Mouse (Mus musculus): ENCODE measurements around the gene Smarcd2.

The Smarcd2 gene

DNA sequence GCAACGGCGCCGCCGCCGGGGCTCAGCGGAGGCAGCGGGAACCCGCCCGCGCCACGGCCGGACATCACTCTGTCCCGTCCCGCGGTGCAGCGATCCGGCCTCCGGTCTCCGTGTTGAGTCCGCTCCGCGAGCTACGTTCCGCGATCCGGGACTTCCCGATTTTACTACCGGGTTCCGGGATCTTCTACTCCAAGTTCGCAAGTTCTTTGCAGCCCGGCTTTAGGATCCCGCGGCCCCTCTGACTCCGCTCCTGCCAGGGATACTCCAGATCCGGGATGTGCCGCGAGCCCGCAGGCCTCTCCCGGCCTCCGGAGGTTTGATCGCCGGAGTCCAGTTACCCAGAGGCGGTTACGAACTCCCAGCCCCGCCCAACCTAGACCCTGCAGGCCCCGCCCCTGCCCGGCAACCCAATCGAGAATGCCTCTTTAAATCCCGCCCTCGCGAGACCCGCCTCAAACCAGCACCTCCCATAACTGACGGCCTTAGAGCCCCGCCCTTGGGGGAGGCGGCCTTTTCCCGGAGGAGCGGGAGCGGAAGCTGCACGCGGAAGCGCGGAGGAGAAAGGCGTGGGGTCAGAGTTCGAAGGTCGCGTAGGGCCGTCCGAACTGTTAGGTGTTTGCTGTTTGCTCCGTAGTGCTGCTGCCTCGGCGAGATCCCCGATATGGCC is at the start of gene Smarcd2:
Gene Smarcd2 (minus strand): TSS at position 329 of the 667 bp plus-strand sequence.
- DNase-seq (ENCODE audit: extremely low spot score): peak; percentile 100

DNA sequence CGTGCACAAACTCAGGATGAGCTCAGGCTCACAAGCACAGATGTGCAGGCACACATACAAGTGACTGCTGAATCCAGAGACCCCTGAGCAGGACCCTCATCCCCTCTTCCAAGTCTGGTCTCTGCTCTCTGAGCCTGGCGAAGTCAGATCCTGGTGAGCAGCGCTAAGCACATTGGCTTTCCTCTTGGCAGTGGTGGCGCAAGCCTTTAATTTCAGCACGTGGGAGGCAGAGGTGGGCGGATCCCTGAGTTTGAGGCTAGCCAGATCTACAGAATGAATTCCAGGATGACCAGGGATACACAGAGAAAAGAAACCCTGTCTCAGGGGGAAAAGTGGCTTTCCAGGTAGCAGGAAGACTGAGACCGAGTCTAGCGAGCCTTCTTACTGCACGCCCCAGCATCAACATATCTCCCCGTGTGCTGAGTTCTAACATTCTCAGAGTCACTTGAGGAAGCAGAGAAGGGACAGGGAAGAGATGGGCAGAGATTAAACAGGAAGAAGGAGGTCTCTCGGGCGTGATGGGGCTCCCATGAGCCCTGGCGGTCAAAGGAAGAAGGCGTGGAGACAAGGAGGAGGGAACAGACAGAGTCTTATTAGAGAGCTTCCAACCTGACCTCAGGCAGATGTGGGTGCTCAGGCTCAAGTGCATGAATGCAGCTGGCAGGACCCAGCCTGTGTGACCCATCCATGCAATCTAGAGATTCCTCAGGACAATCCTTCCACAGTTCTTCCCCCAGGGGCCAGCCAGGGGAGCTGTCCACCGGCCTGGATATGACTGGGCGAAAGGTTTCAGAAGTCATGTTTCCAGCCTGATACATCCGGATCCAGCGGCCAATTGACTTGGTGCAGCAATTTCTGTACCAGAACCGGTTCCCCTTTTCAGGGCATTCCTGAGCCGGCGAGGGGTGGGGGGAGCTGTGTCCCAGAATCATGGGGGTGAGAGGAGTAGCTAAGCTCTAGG is 45.9 kb upstream of the Smarcd2 start:
- no peak for DNase-seq (ENCODE audit: extremely low spot score)

DNA sequence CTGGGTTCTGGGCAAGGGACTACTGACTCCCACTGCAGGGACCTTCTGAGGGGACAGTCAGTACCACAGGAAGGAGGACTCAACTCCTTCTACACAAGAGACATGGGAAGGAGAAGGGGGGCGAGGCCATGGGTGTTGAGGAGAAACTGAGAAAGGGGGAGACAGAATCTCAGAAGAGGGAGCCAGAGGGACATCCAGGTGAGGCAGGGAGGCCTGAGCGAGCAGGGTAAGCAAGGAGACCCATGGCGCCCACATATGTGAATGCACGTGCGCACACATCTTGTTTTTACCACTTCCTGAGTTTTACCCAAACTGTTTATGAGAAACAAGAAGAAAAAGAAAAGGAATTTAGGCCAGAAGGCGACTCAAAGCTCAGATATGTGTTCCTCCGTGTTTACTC is 45.0 kb upstream of the Smarcd2 start:
- no peak for DNase-seq (ENCODE audit: extremely low spot score)

DNA sequence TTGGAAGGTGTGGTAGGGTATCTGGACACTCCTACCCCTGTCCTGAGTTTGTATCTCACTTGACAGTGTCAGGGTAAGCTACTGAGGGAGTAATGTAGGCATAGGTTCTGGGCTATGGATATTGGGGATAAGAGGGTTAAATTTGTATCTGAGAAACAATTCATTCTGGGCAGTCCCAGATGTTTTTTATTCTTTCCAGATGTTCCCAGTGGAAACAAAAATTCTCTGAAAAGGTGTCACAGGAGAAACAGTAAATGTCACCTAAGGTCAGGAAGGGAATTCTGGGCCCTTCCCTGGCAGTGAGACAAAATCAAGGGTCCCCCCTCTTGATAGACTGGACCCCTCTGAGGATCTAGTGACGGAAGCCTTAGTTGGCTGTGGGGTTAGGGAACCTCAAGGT is 43.6 kb upstream of the Smarcd2 start:
- DNase-seq (ENCODE audit: extremely low spot score): no peak

DNA sequence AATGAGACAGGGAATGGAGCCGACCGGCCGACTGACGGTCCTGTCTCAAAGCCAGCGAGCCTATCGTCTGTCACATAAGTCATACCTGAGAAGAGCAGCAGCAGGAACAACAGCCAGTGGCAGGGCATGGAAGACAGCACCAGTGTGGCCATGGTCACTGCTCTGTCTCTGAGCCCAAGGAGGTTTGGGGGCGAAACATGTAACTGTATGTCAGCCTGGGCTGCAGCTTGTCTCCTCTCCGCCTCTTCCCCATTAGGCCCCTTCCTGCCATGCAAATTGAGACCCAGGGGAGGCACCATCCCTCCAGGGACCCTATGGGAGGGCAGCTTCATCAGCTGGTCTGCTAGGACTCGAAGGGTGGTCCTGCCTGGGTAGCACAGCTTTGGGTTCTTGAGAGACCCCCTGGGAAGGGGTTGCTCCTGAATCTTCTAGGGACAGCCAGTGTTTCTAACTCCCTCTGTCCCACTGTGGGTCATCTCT is 41.6 kb upstream of the Smarcd2 start, which contains the start of gene Cd79b:
Gene Cd79b (minus strand): TSS at position 430 of the 480 bp plus-strand sequence.
- DNase-seq (ENCODE audit: extremely low spot score): no peak

DNA sequence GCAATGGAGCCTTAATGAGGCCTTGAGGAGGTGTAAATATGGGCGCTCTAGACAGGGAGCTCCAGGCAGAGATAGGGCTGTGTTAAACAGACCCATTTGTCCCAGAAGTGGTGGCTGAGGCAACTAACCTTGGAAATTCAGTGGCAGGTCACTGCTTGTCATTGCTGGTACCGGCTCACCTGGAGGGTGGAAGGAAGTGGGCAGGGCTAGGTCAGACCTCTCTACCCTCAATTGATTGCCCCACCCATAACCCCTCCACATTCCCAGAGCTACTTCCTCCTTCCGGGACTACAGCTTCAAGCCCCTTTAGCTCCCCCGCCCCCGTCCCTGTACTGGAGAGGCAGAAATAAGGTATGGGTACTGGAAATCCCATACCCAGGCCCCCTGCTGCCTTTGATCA is 40.8 kb upstream of the Smarcd2 start:
- DNase-seq (ENCODE audit: extremely low spot score): no peak

DNA sequence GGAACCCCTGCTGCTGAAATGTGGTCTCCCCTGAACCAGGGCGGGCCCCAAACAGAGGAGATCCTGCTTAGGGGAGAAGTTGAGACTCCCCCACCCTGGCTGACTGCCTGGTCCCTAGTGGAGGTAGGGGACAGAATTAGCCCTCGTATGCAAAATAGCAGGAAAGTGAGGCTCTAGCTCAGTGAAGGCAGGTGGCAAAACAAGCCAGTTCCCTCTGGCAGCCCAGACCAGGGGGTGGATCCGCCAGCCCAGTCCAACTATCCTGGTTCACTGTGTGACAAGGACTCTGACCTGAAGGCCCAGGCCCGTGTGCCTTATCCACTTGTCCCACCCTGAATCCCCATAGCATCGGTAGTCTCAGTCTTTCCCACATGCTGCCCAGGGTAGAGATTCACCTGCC is 37.4 kb upstream of the Smarcd2 start:
- DNase-seq (ENCODE audit: extremely low spot score): no peak

DNA sequence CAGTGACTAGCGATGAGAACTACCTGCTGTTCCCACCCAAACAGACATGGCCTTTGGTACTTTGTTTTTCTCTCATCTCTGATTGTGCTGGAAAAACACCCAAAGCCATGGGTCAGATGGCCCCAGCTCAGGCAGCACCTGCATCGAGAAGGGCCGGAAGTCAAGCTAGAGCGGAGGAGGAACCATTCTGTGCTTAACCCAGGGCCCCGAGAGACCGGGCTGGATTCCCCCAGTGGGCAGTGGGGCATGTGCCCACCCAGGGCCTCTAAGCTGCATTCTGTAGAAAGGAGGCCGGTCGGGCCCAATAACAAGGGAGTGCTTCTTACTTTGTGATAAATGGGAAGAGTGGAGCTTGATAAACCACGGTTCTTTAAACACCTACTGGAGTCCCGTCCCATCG is 35.4 kb upstream of the Smarcd2 start:
- DNase-seq (ENCODE audit: extremely low spot score): no peak

DNA sequence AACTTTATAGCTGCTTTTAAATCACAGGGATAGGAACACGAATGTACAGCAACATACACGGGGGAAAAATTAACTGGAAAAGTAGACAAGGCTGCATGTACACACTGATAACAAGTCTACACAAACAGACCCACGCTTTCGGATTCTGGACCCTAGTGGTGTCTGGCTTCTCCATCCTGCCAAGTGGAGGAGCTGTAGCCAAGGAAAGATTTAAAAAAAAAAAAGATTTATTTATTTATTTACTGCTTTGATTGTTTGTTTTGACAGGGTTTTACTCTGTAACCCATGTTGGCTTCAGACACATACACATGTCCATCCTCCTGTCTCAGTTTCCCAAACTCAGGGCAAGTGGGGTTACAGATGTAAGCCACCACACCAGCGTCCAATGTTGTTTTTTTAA is 34.7 kb upstream of the Smarcd2 start:
- DNase-seq (ENCODE audit: extremely low spot score): no peak

DNA sequence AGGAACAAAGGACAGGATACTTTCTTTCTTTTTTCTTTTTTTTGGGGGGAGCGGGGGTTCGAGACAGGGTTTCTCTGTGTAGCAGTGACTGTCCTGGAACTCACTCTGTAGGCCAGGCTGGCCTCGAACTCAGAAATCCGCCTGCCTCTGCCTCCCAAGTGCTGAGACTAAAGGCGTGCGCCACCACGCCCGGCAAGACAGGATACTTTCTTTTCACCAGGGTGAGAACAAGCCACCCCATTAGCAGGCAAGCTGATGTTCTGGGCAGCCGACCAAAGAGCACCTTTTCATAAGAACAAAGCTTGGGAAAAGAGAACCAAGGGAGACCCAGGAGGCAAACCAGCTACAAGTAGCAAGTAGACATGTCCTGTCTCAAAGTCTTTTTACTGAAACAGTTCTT is 34.0 kb upstream of the Smarcd2 start:
- no peak for DNase-seq (ENCODE audit: extremely low spot score)

DNA sequence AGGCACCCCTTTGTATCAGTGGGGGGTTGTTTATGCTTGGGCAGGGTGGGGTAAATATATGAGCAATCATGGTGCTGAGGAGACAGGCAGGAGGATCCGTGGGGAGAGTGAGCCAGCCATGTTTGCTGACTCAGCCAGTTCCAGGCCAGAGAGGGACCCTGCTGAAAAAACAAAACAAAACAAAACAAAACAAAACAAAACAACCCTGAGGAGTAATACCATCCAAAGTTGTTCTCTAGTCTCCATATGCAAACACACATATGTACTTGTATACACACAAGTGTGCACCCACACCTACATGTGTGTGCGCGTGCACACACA is 33.3 kb upstream of the Smarcd2 start:
- DNase-seq (ENCODE audit: extremely low spot score): no peak

DNA sequence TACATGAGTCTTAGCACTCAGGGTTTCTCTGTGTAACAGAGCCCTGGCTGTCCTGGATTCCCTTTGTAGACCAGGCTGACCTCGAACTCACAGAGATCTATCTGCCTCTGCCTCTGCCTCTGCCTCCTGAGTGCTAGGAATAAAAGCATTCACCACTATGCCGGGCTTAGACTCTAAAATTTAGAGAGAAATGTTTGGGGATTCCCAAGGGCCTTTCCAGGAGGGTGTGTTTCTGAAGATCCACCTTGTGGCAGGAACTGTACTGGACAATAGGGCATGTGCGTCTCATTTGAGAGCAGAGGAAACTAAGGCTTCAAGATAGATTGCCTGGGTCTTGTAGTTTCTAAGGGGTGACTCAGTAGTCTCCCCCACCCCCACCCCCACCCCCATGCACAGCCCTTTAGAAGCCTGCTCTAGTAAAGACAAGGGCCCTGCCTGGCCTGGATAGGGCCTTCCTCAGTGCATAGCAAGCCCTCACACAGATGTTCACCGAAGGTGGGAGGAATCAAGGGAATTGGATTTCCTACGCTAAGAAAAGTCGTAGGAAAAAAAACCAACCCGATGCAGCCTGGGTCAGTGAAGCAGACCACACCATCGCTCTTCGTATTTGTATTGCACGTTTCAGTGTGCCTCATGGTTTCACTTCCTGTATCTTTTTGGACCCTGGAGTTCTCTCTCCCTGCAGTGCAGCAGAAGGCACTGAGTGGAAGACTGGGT is 32.7 kb upstream of the Smarcd2 start:
- DNase-seq (ENCODE audit: extremely low spot score): no peak

DNA sequence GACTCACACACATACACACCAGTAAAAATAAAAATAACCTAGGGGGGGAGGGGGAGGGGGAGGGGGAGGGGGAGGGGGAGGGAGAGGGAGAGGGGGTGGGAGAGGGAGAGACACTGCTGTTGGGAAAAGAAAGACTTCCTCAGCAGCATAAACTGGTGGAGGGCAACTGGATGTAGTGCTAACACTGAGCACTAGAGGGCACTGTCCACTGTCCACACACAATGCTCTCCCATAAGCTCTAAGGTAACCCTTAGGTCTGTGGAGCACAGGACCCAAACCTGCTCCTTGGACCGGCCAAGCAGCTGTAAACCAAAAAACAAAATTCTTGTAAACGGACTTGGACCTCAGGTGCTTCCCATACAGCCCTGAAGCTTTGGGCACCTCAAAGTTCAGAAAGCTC is 29.9 kb upstream of the Smarcd2 start:
- peak; percentile 74 for DNase-seq (ENCODE audit: extremely low spot score)

DNA sequence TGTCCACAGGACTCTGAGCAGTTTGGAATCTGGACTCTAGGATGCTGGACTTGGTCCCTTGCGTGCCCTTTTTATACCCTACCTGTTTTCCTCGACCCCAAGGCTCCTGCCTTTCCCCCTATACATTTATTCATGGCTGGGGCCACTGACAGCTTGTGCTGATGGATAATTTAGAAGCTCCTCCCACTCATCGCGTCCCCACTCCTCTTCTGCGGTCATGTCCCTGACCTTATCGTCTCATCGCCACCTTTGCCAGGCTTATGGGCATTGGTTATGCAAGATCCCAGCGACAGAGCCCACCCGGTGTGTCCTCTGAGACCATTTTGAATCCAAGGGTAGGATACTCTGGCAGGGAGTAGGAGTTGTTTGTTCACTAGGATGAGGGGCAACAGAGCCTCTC is 29.0 kb upstream of the Smarcd2 start, which contains the start of gene Gh:
Gene Gh (minus strand): TSS at position 101 of the 400 bp plus-strand sequence.
- no peak for DNase-seq (ENCODE audit: extremely low spot score)

DNA sequence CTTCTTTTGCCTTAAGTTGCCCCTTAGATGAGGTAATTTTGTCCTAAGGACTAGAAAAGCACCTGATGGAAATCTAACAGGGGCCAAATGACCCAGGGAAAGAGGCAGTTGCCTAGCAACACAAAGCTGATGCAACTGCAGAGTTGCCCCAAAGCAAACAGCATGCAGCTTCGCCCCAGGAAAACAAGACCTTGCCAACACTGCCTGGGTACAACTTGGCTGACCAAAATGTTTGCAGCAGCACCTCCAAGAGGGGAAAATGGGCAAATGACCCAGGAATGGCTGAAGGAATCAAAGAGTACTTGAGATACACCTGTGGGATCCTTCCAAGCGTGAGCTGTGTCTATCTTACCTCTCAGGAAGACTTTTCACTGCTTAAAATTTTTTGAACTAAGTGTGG is 19.1 kb upstream of the Smarcd2 start:
- DNase-seq (ENCODE audit: extremely low spot score): no peak

DNA sequence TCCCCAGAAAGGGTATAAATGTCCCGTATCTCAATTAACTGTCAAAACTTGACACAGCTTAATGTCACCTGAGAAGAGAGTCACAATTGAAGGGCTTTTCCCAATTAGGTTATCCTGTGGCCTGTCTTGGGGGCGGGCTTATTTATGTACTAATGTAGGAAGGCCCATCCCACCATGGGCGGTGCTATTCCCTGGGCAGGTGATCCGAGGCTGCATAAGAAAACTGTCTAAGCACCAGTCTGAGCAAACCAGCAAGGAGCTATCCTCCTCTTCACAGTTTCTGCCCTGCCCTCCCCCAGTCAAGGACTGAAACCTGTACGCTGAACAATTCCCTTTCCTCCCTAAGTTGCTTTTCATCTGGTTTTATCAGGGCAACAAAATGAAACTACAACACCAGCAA is 17.6 kb upstream of the Smarcd2 start:
- DNase-seq (ENCODE audit: extremely low spot score): no peak

DNA sequence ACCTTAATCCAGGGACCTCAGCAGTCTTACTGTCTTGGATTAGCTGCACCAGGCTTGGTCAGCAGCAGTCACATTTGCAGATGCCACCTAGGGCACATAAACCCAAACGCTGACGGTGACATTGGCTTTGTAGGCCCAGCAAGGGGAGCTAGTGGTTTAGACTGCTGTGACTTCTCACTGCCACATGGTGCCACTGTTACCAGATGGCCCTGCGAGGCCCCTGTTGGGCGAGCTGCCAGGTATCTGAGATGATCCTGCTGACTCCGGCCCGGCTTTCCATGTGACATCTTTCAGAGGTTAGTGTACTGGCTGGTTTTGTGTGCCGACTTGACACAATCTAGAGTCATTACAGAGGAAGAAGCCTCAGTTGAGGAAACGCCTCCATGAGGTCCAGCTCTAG is 16.6 kb upstream of the Smarcd2 start:
- DNase-seq (ENCODE audit: extremely low spot score): no peak

DNA sequence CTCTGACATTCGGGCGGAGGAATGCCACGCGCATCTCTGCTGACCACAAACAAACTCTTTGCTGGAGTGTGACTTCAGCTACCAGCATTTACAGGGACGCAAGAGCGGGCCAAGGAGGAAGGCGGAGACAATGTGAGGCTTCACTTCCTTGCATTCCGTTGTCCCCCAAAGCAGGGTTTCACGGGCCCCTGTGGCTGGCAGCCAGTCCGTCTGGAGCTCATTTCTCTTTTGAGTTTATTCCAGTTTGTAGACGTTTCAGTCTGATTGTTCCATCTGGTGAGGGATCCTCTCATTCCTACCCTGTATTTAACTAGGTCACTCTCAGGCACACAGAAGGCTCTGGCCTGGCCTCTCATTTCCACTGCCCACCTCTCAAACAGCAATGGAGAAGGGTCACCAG is 14.2 kb upstream of the Smarcd2 start:
- DNase-seq (ENCODE audit: extremely low spot score): no peak

DNA sequence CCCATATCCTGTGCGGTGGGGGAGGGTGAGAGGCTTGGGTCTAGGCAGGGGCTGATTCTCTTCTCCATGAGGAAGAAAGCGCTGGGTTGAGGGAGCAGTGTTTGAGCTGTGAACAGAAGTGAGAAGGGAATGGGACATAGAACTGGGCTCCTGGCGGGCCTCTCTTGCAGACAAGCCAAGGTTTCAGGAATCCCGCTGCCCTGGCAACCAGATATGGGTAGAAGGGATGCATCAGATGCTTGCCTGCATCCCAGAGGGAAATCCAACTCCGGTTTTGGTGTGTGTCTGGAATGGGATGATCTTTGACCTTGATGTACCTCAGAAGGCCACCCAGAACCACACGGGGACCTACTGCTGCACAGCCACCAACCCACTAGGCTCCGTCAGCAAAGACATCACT is 13.4 kb upstream of the Smarcd2 start:
- no peak for DNase-seq (ENCODE audit: extremely low spot score)

DNA sequence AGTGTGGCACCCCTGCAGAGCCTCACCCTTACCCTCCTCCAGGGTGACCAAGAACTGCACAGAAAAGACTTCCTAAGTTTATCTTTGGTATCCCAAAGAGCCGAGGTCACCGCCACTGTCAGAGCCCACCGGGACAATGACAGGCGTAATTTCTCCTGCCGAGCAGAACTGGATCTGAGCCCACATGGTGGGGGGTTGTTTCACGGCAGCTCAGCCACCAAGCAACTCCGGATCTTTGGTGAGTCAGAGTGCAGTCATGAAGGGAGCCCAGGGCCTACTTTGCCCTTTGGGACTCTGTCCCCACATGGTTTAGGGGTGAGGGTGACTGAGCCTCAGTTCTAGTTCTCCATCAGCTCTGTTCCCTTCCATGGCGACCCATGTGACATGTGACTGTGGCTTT is 11.4 kb upstream of the Smarcd2 start:
- DNase-seq (ENCODE audit: extremely low spot score): no peak

DNA sequence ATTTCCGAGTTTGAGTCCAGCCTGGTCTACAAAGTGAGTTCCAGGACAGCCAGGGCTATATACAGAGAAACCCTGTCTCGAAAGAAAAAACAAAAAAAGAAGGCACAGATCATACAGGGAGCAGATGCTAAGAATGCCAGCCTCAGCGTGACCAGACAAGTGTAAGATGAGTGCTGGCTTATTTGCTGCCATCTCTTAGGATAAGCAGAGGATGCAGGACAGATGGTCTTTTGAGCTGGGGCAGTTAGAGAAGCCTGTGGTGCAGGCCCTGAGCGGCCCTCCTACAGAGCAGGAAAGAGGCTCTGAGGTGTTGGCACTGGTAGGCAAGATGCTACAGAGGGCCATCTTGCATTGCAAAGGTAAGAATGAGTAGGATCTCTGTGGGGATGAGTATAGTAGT is 10.6 kb upstream of the Smarcd2 start:
- DNase-seq (ENCODE audit: extremely low spot score): no peak

DNA sequence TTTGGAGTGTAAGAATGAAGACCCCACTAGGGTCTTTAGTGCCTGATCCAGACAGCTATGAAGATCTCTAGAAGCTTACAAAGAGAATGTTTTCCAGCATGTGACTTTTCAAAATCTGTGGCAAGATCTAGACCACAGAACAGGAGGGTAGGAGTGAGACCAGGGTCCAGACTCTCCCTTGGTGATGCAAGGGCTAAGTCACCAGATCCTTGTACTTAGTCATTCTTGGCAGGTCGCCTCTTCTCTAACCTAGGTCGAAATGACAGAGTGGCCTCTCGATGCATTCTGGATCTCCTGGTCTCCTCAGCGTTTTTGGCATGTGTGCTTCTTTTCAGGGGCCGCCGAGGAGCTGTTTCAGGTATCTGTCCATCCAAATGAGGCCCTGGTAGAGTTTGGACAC is 9.7 kb upstream of the Smarcd2 start:
- DNase-seq (ENCODE audit: extremely low spot score): no peak
